Mouse (Mus musculus) lung, adult 2 months (tissue): ENCODE results near the gene Cacna1s.

ENCODE experiments used
- CTCF ChIP-seq: fragments of 200-500 bp; IDR thresholded peaks from 2 replicates; pipeline ENCODE4 v1.5.1; 2011; ENCODE audit warnings: mild to moderate bottlenecking, low read length, control low read depth; ENCODE audit not compliant: insufficient read depth
- POLR2A ChIP-seq: fragments of 200-500 bp; IDR thresholded peaks from 2 replicates; pipeline ENCODE4 v1.6.1; 2011; ENCODE audit warnings: low read depth, mild to moderate bottlenecking, control low read depth, low read length, borderline replicate concordance; ENCODE audit errors: extremely low read depth

DNA sequence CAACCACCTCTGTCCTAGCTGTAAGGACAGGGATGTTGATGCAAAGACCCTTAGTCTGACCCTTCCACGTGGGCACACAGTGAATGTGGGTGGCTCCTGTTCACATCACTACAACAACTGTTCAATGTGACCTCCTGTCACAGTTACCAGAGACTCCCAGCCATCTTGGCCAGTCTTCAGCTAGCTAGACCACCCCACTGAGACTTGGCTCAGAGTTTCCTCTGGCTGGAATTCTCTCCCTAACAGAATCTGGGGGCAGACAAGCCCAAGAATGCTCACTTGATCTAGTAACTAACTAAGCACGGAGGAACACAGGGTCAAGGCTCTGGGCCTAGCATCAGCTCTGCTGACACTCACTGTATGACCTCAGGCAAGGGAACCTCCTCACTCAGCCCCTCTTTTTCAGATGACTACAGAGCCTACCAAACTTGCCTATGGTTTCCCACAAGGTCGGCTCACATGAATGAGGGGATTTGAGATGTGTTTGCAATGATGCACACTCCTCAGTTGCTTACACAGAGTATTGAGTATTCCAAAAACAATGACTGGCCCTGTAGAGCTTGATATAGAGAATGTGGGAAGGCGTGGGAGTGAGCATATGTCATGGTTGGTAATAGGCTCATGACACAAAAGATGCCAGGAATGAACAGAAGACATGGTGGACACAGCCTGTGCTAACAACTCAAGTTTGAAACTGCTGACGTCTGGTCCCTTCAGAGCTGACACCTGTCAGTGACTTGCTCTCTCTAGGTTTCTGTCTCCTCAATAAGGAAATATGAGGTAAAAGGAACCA lies 13.6 kb upstream of the Cacna1s start:
- TF ChIP-seq POLR2A (no peak), CTCF (no peak)
